Mouse (Mus musculus) midbrain, embryonic 11.5 days (tissue): ENCODE results near the gene Slc38a2. TPM values are rescaled to one million over a fixed set of nuclear protein-coding genes. Genes with fewer than 3 reads are reported as not detected.

ENCODE experiments used
- ATAC-seq: fragments of 200-750 bp; cut with Nextera tagmentation; 2 replicates; pipeline ENCODE4 v1.8.0; 2017; ENCODE audit warnings: moderate TSS enrichment, moderate library complexity; ENCODE audit not compliant: low FRiP score
- DNase-seq: peaks from one replicate; pipeline ENCODE4 v3.0.0; 2015; ENCODE audit warnings: low spot score; ENCODE audit errors: missing footprints
- H3K27ac ChIP-seq: fragments of 300-500 bp; sonication (generic); 2 replicates; pipeline ENCODE4 v1.5.1; 2014; ENCODE audit warnings: low read depth, low read length
- H3K27me3 ChIP-seq: fragments of 300-500 bp; sonication (generic); 2 replicates; pipeline ENCODE4 v1.6.1; 2014; ENCODE audit warnings: mild to moderate bottlenecking, low read length, moderate library complexity, mixed read lengths; ENCODE audit not compliant: control insufficient read depth, insufficient read depth
- H3K36me3 ChIP-seq: fragments of 300-500 bp; sonication (generic); 2 replicates; pipeline ENCODE4 v1.6.1; 2014; ENCODE audit warnings: mild to moderate bottlenecking, low read length, moderate library complexity, mixed read lengths; ENCODE audit not compliant: control insufficient read depth, insufficient read depth
- H3K4me1 ChIP-seq: fragments of 300-500 bp; sonication (generic); 2 replicates; pipeline ENCODE4 v1.6.1; 2014; ENCODE audit warnings: low read length; ENCODE audit not compliant: control insufficient read depth, insufficient read depth
- H3K4me2 ChIP-seq: fragments of 300-500 bp; sonication (generic); 2 replicates; pipeline ENCODE4 v1.6.1; 2014; ENCODE audit warnings: mild to moderate bottlenecking, moderate library complexity
- H3K4me3 ChIP-seq: fragments of 300-500 bp; sonication (generic); 2 replicates; pipeline ENCODE4 v1.5.1; 2014; ENCODE audit warnings: low read depth, low read length
- H3K9ac ChIP-seq: fragments of 300-500 bp; sonication (generic); 2 replicates; pipeline ENCODE4 v1.6.1; 2014; ENCODE audit warnings: low read length
- H3K9me3 ChIP-seq: fragments of 300-500 bp; sonication (generic); 2 replicates; pipeline ENCODE4 v1.6.1; 2016; ENCODE audit warnings: low read length; ENCODE audit not compliant: control insufficient read depth
- WGBS: fragments of 180-500 bp; shearing (Covaris S2); extraction: QIAGEN DNeasy Blood & Tissue Kit; methylation state at CpG from one replicate; pipeline ENCODE4 v1.1.7; 2014; 5-methylcytosine and 5-hydroxymethylcytosine counted together
- polyA plus RNA-seq: library from polyadenylated mRNA; unstranded; fragments of >200 nt; fragmentation: Nextera tagmentation; extraction: Ambion mirVana; gene quantifications from 2 replicates; pipeline ENCODE4 v1.2.1, GENCODE M21; 2014

Slc38a2 gene
- polyA plus RNA-seq, 1 experiment from 2014 or later = 211 TPM

- Histone ChIP-seq H3K4me1 (no peaks in the 10 kb centered on the region), H3K9me3 (no peaks in the 10 kb centered on the region), H3K27me3 (no peaks in the 10 kb centered on the region), H3K27ac (no peak overlapping the region), H3K4me3 (no peak overlapping the region), H3K9ac (no peak overlapping the region), H3K36me3 (no peaks in the 10 kb centered on the region), H3K4me2 (no peak overlapping the region)
- ATAC-seq = no peak
- 88% methylated on average over 16 of the region's 16 CpGs for WGBS
- no peak for DNase-seq
Measured at GRCm38 (mm10) chr15:96742591-96743241, 43.2 kb upstream of the Slc38a2 start.

- WGBS = 93% methylated on average over 7 of the region's 7 CpGs
- Histone ChIP-seq H3K36me3 (no peaks in the 10 kb centered on the region), H3K4me3 (no peak overlapping the region), H3K4me1 (no peaks in the 10 kb centered on the region), H3K4me2 (no peak overlapping the region), H3K9me3 (no peaks in the 10 kb centered on the region), H3K27me3 (no peaks in the 10 kb centered on the region), H3K27ac (no peak overlapping the region), H3K9ac (no peak overlapping the region)
- ATAC-seq (no peak), DNase-seq (peak; percentile 14)
Measured at GRCm38 (mm10) chr15:96740865-96741561, 41.5 kb upstream of the Slc38a2 start.

GRCm38 (mm10) chr15:96740091-96740490, 40.6 kb upstream of the Slc38a2 start:
- no peak for ATAC-seq

GRCm38 (mm10) chr15:96736663-96737385, 37.3 kb upstream of the Slc38a2 start:
- H3K36me3 ChIP-seq = no peaks in the 10 kb centered on the region
- no peak overlapping the region for H3K27ac ChIP-seq
- ATAC-seq (no peak), DNase-seq (peak; percentile 54)
- no peaks in the 10 kb centered on the region for H3K9me3 ChIP-seq
- no peak overlapping the region for H3K4me2 ChIP-seq
- 89% methylated on average over 15 of the region's 15 CpGs for WGBS
- no peak overlapping the region for H3K9ac ChIP-seq
- H3K27me3 ChIP-seq = no peaks in the 10 kb centered on the region
- H3K4me1 ChIP-seq = no peaks in the 10 kb centered on the region
- no peak overlapping the region for H3K4me3 ChIP-seq

More at GRCm38 (mm10) chr15:96740091-96740490, 40.6 kb upstream of the Slc38a2 start:
- H3K4me1 ChIP-seq = no peaks in the 10 kb centered on the region
- no peaks in the 10 kb centered on the region for H3K36me3 ChIP-seq
- H3K9ac ChIP-seq = no peak overlapping the region
- H3K9me3 ChIP-seq = no peaks in the 10 kb centered on the region
- H3K27me3 ChIP-seq = no peaks in the 10 kb centered on the region
- H3K4me2 ChIP-seq = no peak overlapping the region
- no peak overlapping the region for H3K27ac ChIP-seq
- WGBS = 81% methylated on average over 4 of the region's 4 CpGs
- peak; percentile 65 for DNase-seq
- no peak overlapping the region for H3K4me3 ChIP-seq

GRCm38 (mm10) chr15:96735562-96736160, 36.1 kb upstream of the Slc38a2 start:
- WGBS = 84% methylated on average over 15 of the region's 15 CpGs
- no peaks in the 10 kb centered on the region for H3K27me3 ChIP-seq
- no peak overlapping the region for H3K27ac ChIP-seq
- no peak overlapping the region for H3K9ac ChIP-seq
- ATAC-seq (no peak), DNase-seq (no peak)
- no peak overlapping the region for H3K4me2 ChIP-seq
- no peak overlapping the region for H3K4me3 ChIP-seq
- H3K4me1 ChIP-seq = no peaks in the 10 kb centered on the region
- H3K36me3 ChIP-seq = no peaks in the 10 kb centered on the region
- H3K9me3 ChIP-seq = no peaks in the 10 kb centered on the region

GRCm38 (mm10) chr15:96734423-96734822, 34.9 kb upstream of the Slc38a2 start:
- no peaks in the 10 kb centered on the region for H3K4me1 ChIP-seq
- no peak for DNase-seq
- H3K4me2 ChIP-seq = no peak overlapping the region
- H3K4me3 ChIP-seq = no peak overlapping the region
- no peak overlapping the region for H3K27ac ChIP-seq
- no peaks in the 10 kb centered on the region for H3K36me3 ChIP-seq
- H3K9ac ChIP-seq = no peak overlapping the region
- WGBS = 84% methylated on average over 7 of the region's 7 CpGs
- H3K9me3 ChIP-seq = no peaks in the 10 kb centered on the region
- no peak for ATAC-seq
- H3K27me3 ChIP-seq = no peaks in the 10 kb centered on the region

- 88% methylated on average over 9 of the region's 9 CpGs for WGBS
- Histone ChIP-seq H3K4me2 (no peak overlapping the region), H3K27me3 (no peaks in the 10 kb centered on the region), H3K4me1 (no peaks in the 10 kb centered on the region), H3K9me3 (no peaks in the 10 kb centered on the region), H3K27ac (no peak overlapping the region), H3K36me3 (no peaks in the 10 kb centered on the region), H3K4me3 (no peak overlapping the region), H3K9ac (no peak overlapping the region)
- DNase-seq = no peak
- ATAC-seq = no peak
Measured at GRCm38 (mm10) chr15:96730416-96730815, 30.9 kb upstream of the Slc38a2 start.

GRCm38 (mm10) chr15:96729785-96730184, 30.3 kb upstream of the Slc38a2 start:
- no peak for ATAC-seq
- H3K4me1 ChIP-seq = no peaks in the 10 kb centered on the region
- H3K4me2 ChIP-seq = no peak overlapping the region
- no peaks in the 10 kb centered on the region for H3K27me3 ChIP-seq
- H3K9ac ChIP-seq = no peak overlapping the region
- 93% methylated on average over 9 of the region's 9 CpGs for WGBS
- DNase-seq = no peak
- no peaks in the 10 kb centered on the region for H3K36me3 ChIP-seq
- no peak overlapping the region for H3K27ac ChIP-seq
- H3K9me3 ChIP-seq = no peaks in the 10 kb centered on the region
- no peak overlapping the region for H3K4me3 ChIP-seq

GRCm38 (mm10) chr15:96728993-96729392, 29.5 kb upstream of the Slc38a2 start:
- no peak for ATAC-seq
- Histone ChIP-seq H3K27me3 (no peaks in the 10 kb centered on the region), H3K4me1 (no peaks in the 10 kb centered on the region), H3K4me3 (no peak overlapping the region), H3K36me3 (no peaks in the 10 kb centered on the region), H3K9ac (no peak overlapping the region), H3K4me2 (no peak overlapping the region), H3K27ac (no peak overlapping the region), H3K9me3 (no peaks in the 10 kb centered on the region)
- 87% methylated on average over 10 of the region's 10 CpGs for WGBS
- no peak for DNase-seq
